Mouse (Mus musculus): ENCODE measurements at regions not wholly inside any gene's neighbourhood (a gene's known extent, or its start where the extent isn't known, plus 50 kb on each side); places are given as distances from the start of the nearest gene placed in this dataset.
A peak's percentile ranks its signal among the peaks of the same experiment; 100 is the strongest.
"Not testable (repeated sequence)": the region's sequence is repeated elsewhere in the genome, so short reads cannot be mapped to it uniquely, and the experiment has no call there.

GRCm38 (mm10) chr10:91447974-91448703 lies 267.0 kb upstream of the Tmpo start:
- no peak for DNase-seq (ENCODE audit: low read depth, low spot score)

- no peak for DNase-seq (ENCODE audit: low read depth, low spot score)
These were observed 262.2 kb upstream of the Tmpo start for GRCm38 (mm10) chr10:91443321-91443720.

GRCm38 (mm10) chr10:91440051-91440450 lies 258.9 kb upstream of the Tmpo start:
- no peak for DNase-seq (ENCODE audit: low read depth, low spot score)

GRCm38 (mm10) chr10:91437917-91438316 lies 256.8 kb upstream of the Tmpo start:
- no peak for DNase-seq (ENCODE audit: low read depth, low spot score)

- DNase-seq (ENCODE audit: low read depth, low spot score), result peak; percentile 55
These were observed 255.0 kb upstream of the Tmpo start for GRCm38 (mm10) chr10:91436091-91436569.

- no peak for DNase-seq (ENCODE audit: low read depth, low spot score)
These were observed 249.2 kb upstream of the Tmpo start for GRCm38 (mm10) chr10:91430281-91430680.

GRCm38 (mm10) chr10:91426584-91426983 lies 245.5 kb upstream of the Tmpo start:
- DNase-seq (ENCODE audit: low read depth, low spot score), result no peak

GRCm38 (mm10) chr10:91425625-91426385 lies 244.7 kb upstream of the Tmpo start:
- not testable (repeated sequence) for DNase-seq (ENCODE audit: low read depth, low spot score)

- DNase-seq (ENCODE audit: low read depth, low spot score), result no peak
These were observed 243.7 kb upstream of the Tmpo start for GRCm38 (mm10) chr10:91424786-91425185.

GRCm38 (mm10) chr10:91387255-91387654 lies 206.1 kb upstream of the Tmpo start:
- no peak for DNase-seq (ENCODE audit: low read depth, low spot score)

- peak; percentile 57 for DNase-seq (ENCODE audit: low read depth, low spot score)
These were observed 203.3 kb upstream of the Tmpo start for GRCm38 (mm10) chr10:91384372-91384771.

GRCm38 (mm10) chr10:91376683-91377082 lies 195.6 kb upstream of the Tmpo start:
- DNase-seq (ENCODE audit: low read depth, low spot score), result no peak

GRCm38 (mm10) chr10:91367488-91367887 lies 186.4 kb upstream of the Tmpo start:
- no peak for DNase-seq (ENCODE audit: low read depth, low spot score)

- DNase-seq (ENCODE audit: low read depth, low spot score), result no peak
These were observed 181.5 kb upstream of the Tmpo start for GRCm38 (mm10) chr10:91362587-91362986.

GRCm38 (mm10) chr10:91361621-91362020 lies 180.5 kb upstream of the Tmpo start:
- no peak for DNase-seq (ENCODE audit: low read depth, low spot score)

- DNase-seq (ENCODE audit: low read depth, low spot score), result no peak
These were observed 164.3 kb upstream of the Tmpo start for GRCm38 (mm10) chr10:91345465-91345864.

GRCm38 (mm10) chr10:91342083-91342482 lies 161.0 kb upstream of the Tmpo start:
- no peak for DNase-seq (ENCODE audit: low read depth, low spot score)

GRCm38 (mm10) chr10:91339361-91339760 lies 158.2 kb upstream of the Tmpo start:
- DNase-seq (ENCODE audit: low read depth, low spot score), result no peak

GRCm38 (mm10) chr10:91326661-91327312 lies 145.7 kb upstream of the Tmpo start:
- no peak for DNase-seq (ENCODE audit: low read depth, low spot score)

GRCm38 (mm10) chr10:91326144-91326655 lies 145.1 kb upstream of the Tmpo start:
- DNase-seq (ENCODE audit: low read depth, low spot score), result no peak

GRCm38 (mm10) chr10:91321226-91321625 lies 140.1 kb upstream of the Tmpo start:
- no peak for DNase-seq (ENCODE audit: low read depth, low spot score)

- DNase-seq (ENCODE audit: low read depth, low spot score), result no peak
These were observed 138.5 kb upstream of the Tmpo start for GRCm38 (mm10) chr10:91319442-91320112.

All from embryo, embryonic 11.5 days (tissue).